Mouse (Mus musculus) forebrain, embryonic 11.5 days (tissue): ENCODE data around the gene Dync1h1. TPM values are rescaled to one million over a fixed set of nuclear protein-coding genes. Genes with fewer than 3 reads are reported as not detected.
"Not testable (repeated sequence)": the region's sequence is repeated elsewhere in the genome, so short reads cannot be mapped to it uniquely, and the experiment has no call there.

ENCODE experiments used
- ATAC-seq: fragments of 200-750 bp; cut with Nextera tagmentation; replicated peaks from 2 replicates; pipeline ENCODE4 v1.8.0; 2017; ENCODE audit warnings: moderate TSS enrichment; ENCODE audit not compliant: low FRiP score
- DNase-seq: peaks from one replicate; pipeline ENCODE4 v3.0.0-alpha.2; 2017; ENCODE audit warnings: low spot score
- H3K27ac ChIP-seq: fragments of 300-500 bp; sonication (generic); 2 replicates; pipeline ENCODE4 v1.5.1; 2014; ENCODE audit warnings: low read depth, low read length
- H3K27me3 ChIP-seq: fragments of 300-500 bp; sonication (generic); 2 replicates; pipeline ENCODE4 v1.6.1; 2014; ENCODE audit warnings: mild to moderate bottlenecking, low read length, mixed read lengths; ENCODE audit not compliant: control insufficient read depth, insufficient read depth
- H3K36me3 ChIP-seq: fragments of 300-500 bp; sonication (generic); 2 replicates; pipeline ENCODE4 v1.6.1; 2014; ENCODE audit warnings: mild to moderate bottlenecking, low read length, moderate library complexity, mixed read lengths; ENCODE audit not compliant: control insufficient read depth, insufficient read depth
- H3K4me1 ChIP-seq: fragments of 300-500 bp; sonication (generic); replicated peaks from 2 replicates; pipeline ENCODE4 v1.6.1; 2014; ENCODE audit warnings: low read length, mixed read lengths; ENCODE audit not compliant: control insufficient read depth, insufficient read depth
- H3K4me2 ChIP-seq: fragments of 300-500 bp; sonication (generic); 2 replicates; pipeline ENCODE4 v1.6.1; 2014; ENCODE audit warnings: low read depth, mild to moderate bottlenecking, low read length, moderate library complexity, mixed read lengths; ENCODE audit not compliant: severe bottlenecking
- H3K4me3 ChIP-seq: fragments of 300-500 bp; sonication (generic); 2 replicates; pipeline ENCODE4 v1.5.1; 2014; ENCODE audit warnings: low read depth, low read length
- H3K9ac ChIP-seq: fragments of 300-500 bp; sonication (generic); 2 replicates; pipeline ENCODE4 v1.6.1; 2014; ENCODE audit warnings: low read length
- H3K9me3 ChIP-seq: fragments of 300-500 bp; sonication (generic); 2 replicates; pipeline ENCODE4 v1.6.1; 2016; ENCODE audit warnings: low read length, mixed read lengths; ENCODE audit not compliant: control insufficient read depth
- WGBS: fragments of 180-500 bp; shearing (Covaris S2); extraction: QIAGEN DNeasy Blood & Tissue Kit; methylation state at CpG from one replicate; pipeline ENCODE4 v1.1.7; 2014; 5-methylcytosine and 5-hydroxymethylcytosine counted together
- polyA plus RNA-seq: library from polyadenylated mRNA; unstranded; fragments of >200 nt; fragmentation: Nextera tagmentation; extraction: Ambion mirVana; gene quantifications from 2 replicates; pipeline ENCODE4 v1.2.1, GENCODE M21; 2014

Dync1h1 gene
- polyA plus RNA-seq, 1 experiment from 2014 or later: 90.8 TPM

DNA sequence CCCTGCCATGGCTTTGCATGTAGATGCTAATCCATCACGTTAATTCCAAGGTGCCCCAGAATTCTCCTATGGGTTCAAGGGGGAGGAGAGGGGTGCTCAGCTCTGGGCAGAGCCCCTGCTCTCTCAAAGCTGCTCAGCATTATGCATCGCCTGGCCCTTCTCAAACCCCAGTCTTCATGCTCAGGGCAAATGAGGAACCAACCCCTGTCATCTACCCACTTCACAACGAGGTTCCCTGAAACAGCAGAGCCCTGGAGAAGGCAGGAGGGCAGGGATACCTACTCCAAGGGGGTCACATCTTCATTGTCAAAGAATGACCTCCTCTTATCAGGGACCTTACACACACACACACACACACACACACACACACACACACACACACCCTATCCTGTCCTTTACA, 80.6 kb downstream of the Dync1h1 start:
- Histone ChIP-seq H3K4me2 (no peak overlapping the region), H3K27ac (no peak overlapping the region), H3K9ac (no peak overlapping the region), H3K4me3 (no peak overlapping the region), H3K4me1 (no peaks in the 10 kb centered on the region), H3K27me3 (no peaks in the 10 kb centered on the region), H3K9me3 (no peaks in the 10 kb centered on the region), H3K36me3 (no peaks in the 10 kb centered on the region)
- WGBS: 69% methylated on average over 3 of the region's 3 CpGs
- ATAC-seq (no peak), DNase-seq (no peak)

DNA sequence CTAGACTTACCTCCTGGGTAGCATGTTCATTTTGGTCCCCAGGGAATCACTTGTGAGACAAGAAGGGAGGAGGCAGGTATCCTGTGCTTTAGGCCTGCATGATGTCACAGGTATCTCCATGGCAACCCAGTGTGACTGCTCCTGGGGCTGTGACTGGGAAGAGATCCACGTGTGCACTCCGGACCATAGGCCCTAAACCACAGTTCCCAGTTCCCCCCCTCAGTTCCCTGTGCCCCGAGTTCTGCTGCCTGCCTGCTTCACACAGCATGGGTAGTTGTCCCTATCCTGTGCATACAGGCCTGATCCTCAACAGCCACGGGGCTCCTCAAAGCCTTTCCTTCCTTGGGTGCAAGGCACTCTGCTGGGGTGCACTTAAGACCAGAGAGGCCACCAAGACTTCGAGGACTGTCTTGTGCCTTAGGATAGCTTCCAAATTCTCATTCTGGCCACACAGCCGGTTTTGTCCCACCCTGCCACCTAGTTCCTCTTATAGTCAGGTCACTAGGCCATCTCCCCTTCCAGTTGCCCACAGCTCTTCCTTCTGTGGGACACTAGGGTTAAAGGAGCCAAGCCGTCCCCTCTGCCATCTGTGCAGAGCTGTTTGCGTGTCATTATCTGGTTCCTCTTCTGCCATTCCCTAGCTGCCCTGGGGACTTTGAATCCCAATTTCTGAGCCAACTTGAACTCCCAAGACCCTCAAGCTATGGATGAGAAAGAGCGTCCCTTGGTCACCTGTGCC, 81.5 kb downstream of the Dync1h1 start, which contains the start of gene 1700001K19Rik:
1700001K19Rik (minus strand) TSS at position 59 of the 739 bp plus-strand sequence.
- H3K27ac ChIP-seq: no peak within 1 kb of the TSS

GRCm38 (mm10) chr12:110683580-110683979, 82.3 kb downstream of the Dync1h1 start:
- peaks cover 3% of the 10 kb centered on the region; the same call in 1 of the 2 replicates for H3K36me3 ChIP-seq
- H3K27me3 ChIP-seq: no peaks in the 10 kb centered on the region
- ATAC-seq: no peak

More for the DNA sequence above, 81.5 kb downstream of the Dync1h1 start, which contains the start of gene 1700001K19Rik:
- H3K9me3 ChIP-seq: no peaks in the 10 kb centered on the region
- H3K4me3 ChIP-seq: no peak within 1 kb of the TSS
- WGBS: 88% methylated on average over 9 of the region's 9 CpGs
- H3K36me3 ChIP-seq: no peaks in the 10 kb centered on the region
- DNase-seq (no peak), ATAC-seq (no peak)
- no peak within 1 kb of the TSS for H3K9ac ChIP-seq
- H3K4me1 ChIP-seq: no peaks in the 10 kb centered on the region
- H3K4me2 ChIP-seq: no peak within 1 kb of the TSS
- H3K27me3 ChIP-seq: no peaks in the 10 kb centered on the region

GRCm38 (mm10) chr12:110687894-110688734, 86.9 kb downstream of the Dync1h1 start:
- ATAC-seq: no peak

More at GRCm38 (mm10) chr12:110683580-110683979, 82.3 kb downstream of the Dync1h1 start:
- H3K9ac ChIP-seq: no peak overlapping the region
- no CpG with 5 or more reads among the region's 1 CpGs for WGBS
- H3K27ac ChIP-seq: no peak overlapping the region
- no peak overlapping the region for H3K4me3 ChIP-seq
- no peak for DNase-seq
- H3K4me1 ChIP-seq: no peaks in the 10 kb centered on the region
- H3K4me2 ChIP-seq: no peak overlapping the region
- no peaks in the 10 kb centered on the region for H3K9me3 ChIP-seq

DNA sequence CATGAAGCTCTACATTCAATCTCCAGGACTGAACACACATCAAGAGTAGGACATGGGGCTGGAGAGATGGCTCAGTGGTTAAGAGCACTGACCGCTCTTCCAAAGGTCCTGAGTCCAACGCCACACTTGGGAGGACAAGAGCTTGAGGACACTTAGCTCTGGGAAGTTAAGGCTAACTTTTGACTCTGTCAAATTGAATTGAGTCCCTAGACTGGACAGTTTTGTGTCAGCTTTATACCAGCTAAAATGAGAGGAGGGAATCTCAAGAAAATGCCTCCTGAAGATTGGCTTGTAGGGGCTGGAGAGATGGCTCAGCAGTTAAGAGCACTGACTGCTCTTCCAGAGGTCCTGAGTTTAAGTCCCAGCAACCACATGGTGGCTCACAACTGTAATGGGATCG, 87.7 kb downstream of the Dync1h1 start:
- not testable (repeated sequence) for ATAC-seq, H3K4me3 ChIP-seq, H3K9me3 ChIP-seq, H3K9ac ChIP-seq, H3K27ac ChIP-seq, DNase-seq, H3K4me1 ChIP-seq, H3K27me3 ChIP-seq, H3K4me2 ChIP-seq
- WGBS: 96% methylated on average over 3 of the region's 3 CpGs
- H3K36me3 ChIP-seq: peaks cover 21% of the 10 kb centered on the region

More at GRCm38 (mm10) chr12:110687894-110688734, 86.9 kb downstream of the Dync1h1 start:
- H3K4me3 ChIP-seq: no peak overlapping the region
- peaks cover 21% of the 10 kb centered on the region for H3K36me3 ChIP-seq
- H3K27me3 ChIP-seq: no peaks in the 10 kb centered on the region
- DNase-seq: no peak
- H3K27ac ChIP-seq: no peak overlapping the region
- H3K4me1 ChIP-seq: no peaks in the 10 kb centered on the region
- no peak overlapping the region for H3K9ac ChIP-seq
- 84% methylated on average over 12 of the region's 12 CpGs for WGBS
- H3K9me3 ChIP-seq: no peaks in the 10 kb centered on the region
- no peak overlapping the region for H3K4me2 ChIP-seq

DNA sequence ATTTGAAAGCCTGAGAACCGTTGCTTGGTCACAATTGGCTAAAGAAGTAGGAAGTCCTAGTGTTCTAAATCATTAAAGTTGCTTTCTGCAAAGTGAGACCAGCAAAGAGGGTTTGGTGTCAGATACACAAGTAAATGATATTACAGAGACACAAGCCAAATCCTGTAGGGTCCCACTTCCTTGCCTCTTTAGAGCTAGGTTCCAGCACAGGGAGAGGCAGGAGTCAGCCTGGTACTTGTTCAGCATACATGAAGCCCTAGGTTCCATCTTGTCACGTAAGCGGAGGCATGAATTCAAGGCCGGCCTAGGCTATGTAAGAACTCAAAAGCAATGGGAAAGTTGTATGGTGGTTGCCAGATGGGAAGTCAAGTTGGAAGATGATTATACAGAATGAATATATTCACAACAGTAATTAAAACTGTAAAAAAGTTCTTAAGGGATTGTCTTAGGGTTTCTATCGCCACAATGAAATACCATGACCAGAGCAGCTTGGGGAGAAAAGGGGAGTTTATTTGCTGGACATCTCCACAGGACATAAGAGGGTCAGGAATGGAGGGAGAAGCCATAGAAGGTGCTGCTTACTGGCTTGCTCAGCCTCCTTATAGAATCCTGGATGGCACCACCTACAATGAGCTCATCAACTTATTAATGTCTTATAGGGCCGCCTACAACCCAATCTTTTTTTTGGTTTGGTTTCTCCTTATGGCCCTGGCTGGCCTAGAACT, 88.8 kb downstream of the Dync1h1 start:
- peaks cover 25% of the 10 kb centered on the region for H3K36me3 ChIP-seq
- WGBS: 86% methylated on average over 6 of the region's 6 CpGs
- ATAC-seq (no peak), DNase-seq (no peak)
- no peak overlapping the region for H3K4me3 ChIP-seq
- H3K9ac ChIP-seq: no peak overlapping the region
- H3K4me2 ChIP-seq: no peak overlapping the region
- H3K4me1 ChIP-seq: peaks cover 6% of the 10 kb centered on the region
- no peaks in the 10 kb centered on the region for H3K9me3 ChIP-seq
- H3K27me3 ChIP-seq: no peaks in the 10 kb centered on the region
- H3K27ac ChIP-seq: no peak overlapping the region

GRCm38 (mm10) chr12:110693378-110693777, 92.1 kb downstream of the Dync1h1 start:
- H3K27ac ChIP-seq, H3K4me1 ChIP-seq, H3K9ac ChIP-seq, H3K9me3 ChIP-seq, H3K4me2 ChIP-seq, H3K4me3 ChIP-seq, H3K27me3 ChIP-seq, ATAC-seq, DNase-seq: not testable (repeated sequence)
- 86% methylated on average over 5 of the region's 5 CpGs for WGBS
- H3K36me3 ChIP-seq: peaks cover 22% of the 10 kb centered on the region

DNA sequence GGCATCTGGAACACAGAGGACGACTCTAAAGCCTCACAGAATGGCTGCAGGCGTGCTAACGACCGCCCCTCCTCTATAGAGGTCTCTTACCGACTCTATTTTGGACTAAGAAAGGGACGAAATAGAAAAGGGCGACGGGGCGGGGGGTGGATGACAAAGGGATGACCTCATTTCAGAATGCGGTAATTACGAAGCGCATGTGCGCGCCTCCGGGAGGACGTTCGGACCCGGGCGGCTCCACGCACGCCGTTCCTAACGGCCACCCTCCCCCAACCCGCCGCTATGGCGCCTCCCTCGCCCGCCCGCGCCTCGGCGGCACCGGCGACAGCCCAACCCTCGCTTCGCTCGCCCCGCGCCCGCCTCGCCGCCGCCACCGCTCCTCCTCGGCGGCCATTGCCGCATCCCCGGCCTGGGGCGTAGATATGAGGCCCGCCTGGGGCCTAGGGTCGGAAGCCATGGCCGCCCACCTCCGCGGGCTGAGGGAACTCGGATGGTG, 94.5 kb downstream of the Dync1h1 start:
- peaks cover 6% of the 10 kb centered on the region for H3K4me1 ChIP-seq
- peaks cover 8% of the 10 kb centered on the region; the same call in 1 of the 2 replicates for H3K36me3 ChIP-seq
- H3K9me3 ChIP-seq: no peaks in the 10 kb centered on the region
- ATAC-seq (peak; percentile 72), DNase-seq (peak; percentile 85)
- under 1% methylated on average over 55 of the region's 55 CpGs for WGBS
- H3K9ac ChIP-seq: peak overlapping the region; percentile 99
- peak overlapping the region; percentile 90 for H3K27ac ChIP-seq
- H3K27me3 ChIP-seq: no peaks in the 10 kb centered on the region
- H3K4me2 ChIP-seq: peak overlapping the region; percentile 48
- peak overlapping the region; percentile 97 for H3K4me3 ChIP-seq
